Mouse (Mus musculus) spleen, adult 2 months (tissue): ENCODE data around the gene Ppp1r26. TPM values are rescaled to one million over a fixed set of nuclear protein-coding genes. Genes with fewer than 3 reads are reported as not detected.

Experiments used
- DNase-seq, 2 experiments: peaks; one replicate each; pipeline versions ENCODE4 v3.0.0 to v3.0.0-alpha.2; 2012 to 2021; ENCODE audit warnings: low spot score in 2 of 2, low read depth in 1 of 2
- H3K27ac ChIP-seq: fragments of 200-500 bp; 2 replicates; pipeline ENCODE4 v1.5.1; 2012; ENCODE audit warnings: low read length, inconsistent platforms; ENCODE audit not compliant: insufficient read depth
- H3K27me3 ChIP-seq: fragments of 200-500 bp; 2 replicates; pipeline ENCODE4 v1.6.1; 2012; ENCODE audit warnings: mild to moderate bottlenecking, moderate library complexity, low read length, inconsistent platforms; ENCODE audit not compliant: control insufficient read depth, insufficient read depth
- H3K36me3 ChIP-seq: fragments of 200-500 bp; 2 replicates; pipeline ENCODE4 v1.6.1; 2012; ENCODE audit warnings: mild to moderate bottlenecking, low read length, inconsistent platforms; ENCODE audit not compliant: control insufficient read depth, insufficient read depth
- H3K4me1 ChIP-seq: fragments of 200-500 bp; 2 replicates; pipeline ENCODE4 v1.6.1; 2011; ENCODE audit warnings: inconsistent platforms; ENCODE audit not compliant: control insufficient read depth, insufficient read depth, insufficient read length
- H3K4me3 ChIP-seq: fragments of 200-500 bp; 2 replicates; pipeline ENCODE4 v1.5.1; 2011; ENCODE audit warnings: mild to moderate bottlenecking, inconsistent platforms; ENCODE audit not compliant: insufficient read depth, insufficient read length; ENCODE audit errors: extremely low read depth
- CTCF ChIP-seq: fragments of 200-500 bp; IDR thresholded peaks from 2 replicates; pipeline ENCODE4 v1.5.1; 2011; ENCODE audit warnings: mild to moderate bottlenecking, inconsistent platforms; ENCODE audit not compliant: insufficient read depth, insufficient read length, insufficient replicate concordance; ENCODE audit errors: extremely low read depth
- POLR2A ChIP-seq: fragments of 200-500 bp; IDR thresholded peaks from 2 replicates; pipeline ENCODE4 v1.6.1; 2011; ENCODE audit warnings: low read depth, low read length, inconsistent platforms
- WGBS: fragments of 180-500 bp; shearing (Covaris S2); methylation state at CpG from one replicate; pipeline ENCODE4 v1.1.7; 2018; 5-methylcytosine and 5-hydroxymethylcytosine counted together
- polyA plus RNA-seq: library from polyadenylated mRNA; depleted of rRNA; stranded (reverse); fragments of >200 nt; gene quantifications from 2 replicates; pipeline ENCODE4 v1.2.3, GENCODE M21; 2012; rRNA removed

Ppp1r26 gene
- polyA plus RNA-seq, 1 experiment: 0.81 TPM

- no peak overlapping the region for H3K27ac ChIP-seq
- H3K4me1 ChIP-seq: no peaks in the 10 kb centered on the region; the same call in 1 of the 2 replicates
- H3K27me3 ChIP-seq: no peaks in the 10 kb centered on the region
- DNase-seq: no peak
- no peaks in the 10 kb centered on the region for H3K36me3 ChIP-seq
- TF ChIP-seq POLR2A (no peak), CTCF (no peak)
- 85% methylated on average over 16 of the region's 16 CpGs for WGBS
- H3K4me3 ChIP-seq: no peak overlapping the region
Measured at GRCm38 (mm10) chr2:28495801-28496595, 49.4 kb downstream of the Ppp1r26 start.

GRCm38 (mm10) chr2:28496671-28497070, 50.1 kb downstream of the Ppp1r26 start, which contains the start of gene Gbgt1:
Gene Gbgt1, plus strand, starts transcription at chr2:28496891.
- TF ChIP-seq CTCF (no peak), POLR2A (no peak)
- WGBS: 87% methylated on average over 5 of the region's 5 CpGs
- Histone ChIP-seq H3K27me3 (no peaks in the 10 kb centered on the region), H3K27ac (no peak within 1 kb of the TSS), H3K4me3 (no peak within 1 kb of the TSS; the same call in 1 of the 2 replicates), H3K4me1 (no peaks in the 10 kb centered on the region; the same call in 1 of the 2 replicates), H3K36me3 (no peaks in the 10 kb centered on the region)
- DNase-seq: no peak

DNA sequence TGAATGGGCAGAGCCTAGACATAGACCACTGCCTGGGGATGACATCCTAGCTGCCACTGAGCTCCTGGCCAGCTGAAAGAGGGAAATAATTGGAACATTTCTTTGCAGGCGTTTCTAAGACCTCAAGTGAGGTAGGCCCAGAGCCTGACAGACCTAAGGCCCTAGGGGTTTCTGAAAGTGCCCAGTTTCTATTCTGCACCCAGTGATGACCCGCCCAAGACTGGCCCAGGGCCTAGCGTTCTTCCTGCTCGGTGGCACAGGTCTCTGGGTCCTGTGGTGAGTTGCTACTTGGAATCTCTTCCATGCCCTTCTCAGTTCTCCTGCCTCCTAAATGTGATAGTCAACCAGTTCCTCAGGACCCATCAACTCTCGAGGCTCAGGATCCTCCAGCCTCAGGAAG, 51.0 kb downstream of the Ppp1r26 start:
- WGBS: 84% methylated on average over 5 of the region's 5 CpGs
- Histone ChIP-seq H3K4me1 (no peaks in the 10 kb centered on the region; the same call in 1 of the 2 replicates), H3K27ac (no peak overlapping the region), H3K27me3 (no peaks in the 10 kb centered on the region), H3K4me3 (no peak overlapping the region), H3K36me3 (no peaks in the 10 kb centered on the region)
- DNase-seq: no peak
- TF ChIP-seq CTCF (no peak), POLR2A (no peak)

DNA sequence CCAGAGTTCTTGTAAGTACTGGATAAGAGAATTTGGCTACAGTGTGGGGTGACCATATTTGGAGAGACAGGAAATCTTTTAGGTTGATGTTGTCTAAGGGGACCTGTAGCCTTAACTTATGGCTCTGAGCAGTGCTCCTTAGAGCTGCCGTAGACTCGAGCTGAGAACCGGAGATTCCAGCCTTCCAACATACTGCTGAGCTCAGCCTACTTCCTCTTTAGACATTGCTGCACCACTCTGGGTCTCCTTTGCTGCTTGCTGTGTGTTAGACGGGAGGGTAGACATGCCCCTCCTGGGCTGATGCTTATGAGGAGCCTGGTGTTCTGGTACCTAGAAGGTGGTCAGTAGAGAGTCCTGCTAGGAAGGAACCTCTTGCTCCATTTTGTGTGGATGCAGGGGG, 51.8 kb downstream of the Ppp1r26 start:
- Histone ChIP-seq H3K4me1 (no peaks in the 10 kb centered on the region; the same call in 1 of the 2 replicates), H3K4me3 (no peak overlapping the region), H3K27me3 (no peaks in the 10 kb centered on the region), H3K27ac (no peak overlapping the region), H3K36me3 (no peaks in the 10 kb centered on the region)
- WGBS: 37% methylated on average over 4 of the region's 4 CpGs
- TF ChIP-seq CTCF (no peak), POLR2A (no peak)
- no peak for DNase-seq

- 70% methylated on average over 10 of the region's 10 CpGs for WGBS
- DNase-seq: no peak
- no peaks in the 10 kb centered on the region for H3K27me3 ChIP-seq
- no peak overlapping the region for H3K27ac ChIP-seq
- H3K4me3 ChIP-seq: no peak overlapping the region
- no peaks in the 10 kb centered on the region for H3K36me3 ChIP-seq
- no peaks in the 10 kb centered on the region for H3K4me1 ChIP-seq
- no peak for TF ChIP-seq CTCF
- no peak for TF ChIP-seq POLR2A
Measured at GRCm38 (mm10) chr2:28502987-28503386, 56.4 kb downstream of the Ppp1r26 start.

DNA sequence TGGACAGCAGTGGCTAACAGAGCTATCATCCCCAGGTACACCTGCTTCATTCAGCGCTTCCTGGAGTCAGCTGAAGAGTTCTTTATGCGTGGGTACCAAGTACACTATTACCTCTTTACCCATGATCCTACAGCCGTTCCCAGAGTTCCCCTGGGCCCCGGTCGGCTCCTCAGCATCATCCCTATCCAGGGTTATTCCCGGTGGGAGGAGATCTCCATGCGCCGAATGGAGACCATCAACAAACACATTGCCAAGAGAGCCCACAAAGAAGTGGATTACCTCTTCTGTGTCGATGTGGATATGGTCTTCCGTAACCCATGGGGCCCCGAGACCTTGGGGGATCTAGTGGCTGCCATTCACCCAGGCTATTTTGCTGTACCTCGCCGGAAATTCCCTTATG, 58.1 kb downstream of the Ppp1r26 start:
- no peaks in the 10 kb centered on the region for H3K27me3 ChIP-seq
- TF ChIP-seq CTCF (no peak), POLR2A (no peak)
- no peaks in the 10 kb centered on the region for H3K36me3 ChIP-seq
- no peak overlapping the region for H3K27ac ChIP-seq
- H3K4me3 ChIP-seq: no peak overlapping the region
- H3K4me1 ChIP-seq: no peaks in the 10 kb centered on the region
- 90% methylated on average over 13 of the region's 13 CpGs for WGBS
- no peak for DNase-seq

Other genes with a start within 250 kb of the Ppp1r26 start
- gene 1700007K13Rik, start 19.5 kb downstream of the Ppp1r26 start, polyA plus RNA-seq: not detected in 2 replicates
- 19.9 and 24.2 TPM in 2 replicates for gene Mrps2, start 21.3 kb downstream of the Ppp1r26 start, polyA plus RNA-seq
- gene Gbgt1, start 50.1 kb downstream of the Ppp1r26 start, polyA plus RNA-seq: 2.9 and 3.7 TPM in 2 replicates
- 0.46 TPM in 1 of 2 replicates, not detected in the other for gene Gm10134, start 59.3 kb downstream of the Ppp1r26 start, polyA plus RNA-seq
- gene Ralgds, start 66.3 kb downstream of the Ppp1r26 start, polyA plus RNA-seq: 36.6 and 43.4 TPM in 2 replicates
- 1,405 and 1,688 TPM in 2 replicates for gene Cel, start 116.6 kb downstream of the Ppp1r26 start, polyA plus RNA-seq
- 13.3 and 15.4 TPM in 2 replicates for gene Gtf3c5, start 137.0 kb downstream of the Ppp1r26 start, polyA plus RNA-seq
- 22.1 and 31.1 TPM in 2 replicates for gene Gfi1b, start 175.2 kb downstream of the Ppp1r26 start, polyA plus RNA-seq
- gene Tsc1, start 194.4 kb downstream of the Ppp1r26 start, polyA plus RNA-seq: 12.1 and 12.5 TPM in 2 replicates